Mouse (Mus musculus): ENCODE measurements at regions not wholly inside any gene's neighbourhood (a gene's known extent, or its start where the extent isn't known, plus 50 kb on each side); places are given as distances from the start of the nearest gene placed in this dataset.

DNA sequence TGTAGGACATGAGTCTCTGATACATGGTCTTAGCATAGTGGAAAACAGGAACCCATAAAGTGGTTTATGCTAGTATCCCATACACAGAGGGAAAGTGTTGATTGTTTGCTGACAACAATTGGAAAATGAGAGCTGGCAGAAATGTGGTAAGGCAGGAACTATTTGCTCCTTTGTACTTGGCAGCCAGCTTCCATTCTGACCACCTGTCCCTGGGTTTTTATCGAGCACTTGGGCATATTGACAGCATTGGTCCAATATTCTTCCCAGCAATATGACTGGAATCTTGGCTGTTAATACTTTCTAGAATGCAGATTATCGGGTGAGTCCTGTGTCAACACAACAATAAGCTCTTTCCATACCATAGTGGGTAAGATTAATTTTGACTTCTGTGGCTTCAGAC is 67.7 kb downstream of the Sult1c2 start:
- in situ Hi-C loops (cut with MboI, MseI): loop anchor here (5.0 kb wide), 1 partner anchor 56 kb away; no protein-coding TSS in a partner anchor

DNA sequence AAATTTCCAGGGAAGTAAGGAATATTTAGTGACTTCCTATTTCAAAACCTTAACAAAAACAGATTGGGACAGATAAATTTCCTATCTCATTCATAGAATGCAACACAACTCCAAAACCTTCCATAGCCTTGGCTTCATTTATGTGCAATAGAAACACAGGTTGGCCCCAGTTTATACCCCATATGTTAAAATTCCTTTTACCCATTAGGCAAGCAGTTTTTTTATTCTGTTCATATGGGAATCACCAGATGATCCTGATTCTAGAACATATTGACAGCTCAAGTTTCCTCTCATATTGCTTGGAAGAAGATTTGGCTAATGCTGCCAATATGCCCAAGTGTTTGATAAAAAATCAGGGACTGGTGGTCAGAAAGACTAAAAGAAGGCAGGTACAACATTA is 71.8 kb upstream of the Sgo1 start:
- in situ Hi-C loops (cut with MboI, MseI): no loop called here

DNA sequence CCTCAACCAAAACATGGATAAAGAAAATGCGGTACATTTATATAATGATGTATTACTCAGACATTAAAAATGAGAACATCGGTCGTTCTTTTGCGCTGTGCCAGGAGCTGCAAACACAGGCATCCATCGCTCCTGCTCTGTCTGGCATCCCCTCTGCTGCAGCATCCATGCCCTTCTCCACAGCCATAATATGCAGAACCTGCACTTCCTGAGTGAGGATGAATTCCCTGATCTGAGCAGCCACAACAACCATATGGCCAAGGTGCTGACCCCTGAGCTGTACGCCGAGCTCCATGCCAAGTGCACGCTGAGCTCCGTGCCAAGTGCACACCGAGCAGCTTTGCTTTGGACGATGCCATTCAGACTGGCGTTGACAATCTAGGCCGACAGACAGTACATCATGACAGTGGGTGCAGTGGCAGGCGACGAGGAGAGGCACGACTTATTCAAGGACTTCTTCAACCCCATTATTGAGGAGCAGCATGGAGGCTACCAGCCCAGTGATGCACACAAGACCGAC is 56.9 kb upstream of the Sgo1 start:
- in situ Hi-C loops (cut with MboI, MseI): no loop called here

All from regulatory T cell (primary cell).